Mouse (Mus musculus) gonadal fat pad, adult 2 months (tissue): ENCODE data around the gene Ntrk3. TPM values are rescaled to one million over a fixed set of nuclear protein-coding genes. Genes with fewer than 3 reads are reported as not detected.

ENCODE experiments used
- DNase-seq: peaks from one replicate; pipeline ENCODE4 v3.0.0-alpha.2; 2012; ENCODE audit warnings: low read depth
- polyA plus RNA-seq: library from polyadenylated mRNA; depleted of rRNA; stranded (reverse); fragments of >200 nt; gene quantifications from 2 replicates; pipeline ENCODE4 v1.2.3, GENCODE M21; 2012

Gene Ntrk3
- polyA plus RNA-seq, 1 experiment: 12.8 TPM

- no peak for DNase-seq
Observed at GRCm38 (mm10) chr7:78623686-78624085, 114.1 kb downstream of the Ntrk3 start.

GRCm38 (mm10) chr7:78621115-78621514, 116.7 kb downstream of the Ntrk3 start:
- no peak for DNase-seq

GRCm38 (mm10) chr7:78619818-78620577, 117.8 kb downstream of the Ntrk3 start:
- no peak for DNase-seq

- no peak for DNase-seq
Observed at GRCm38 (mm10) chr7:78605538-78606130, 132.2 kb downstream of the Ntrk3 start.

GRCm38 (mm10) chr7:78603922-78604321, 133.9 kb downstream of the Ntrk3 start:
- DNase-seq: no peak

GRCm38 (mm10) chr7:78601851-78602250, 136.0 kb downstream of the Ntrk3 start:
- DNase-seq: no peak

- no peak for DNase-seq
Observed at GRCm38 (mm10) chr7:78600886-78601285, 136.9 kb downstream of the Ntrk3 start.

GRCm38 (mm10) chr7:78599941-78600677, 137.7 kb downstream of the Ntrk3 start:
- DNase-seq: no peak

GRCm38 (mm10) chr7:78598147-78598546, 139.7 kb downstream of the Ntrk3 start:
- no peak for DNase-seq

GRCm38 (mm10) chr7:78597251-78598129, 140.3 kb downstream of the Ntrk3 start:
- no peak for DNase-seq

GRCm38 (mm10) chr7:78596556-78596955, 141.3 kb downstream of the Ntrk3 start:
- DNase-seq: no peak

- no peak for DNase-seq
Observed at GRCm38 (mm10) chr7:78595895-78596294, 141.9 kb downstream of the Ntrk3 start.

GRCm38 (mm10) chr7:78592948-78593347, 144.9 kb downstream of the Ntrk3 start:
- DNase-seq: peak; percentile 63

- DNase-seq: peak; percentile 59
Observed at GRCm38 (mm10) chr7:78592172-78592571, 145.6 kb downstream of the Ntrk3 start.

GRCm38 (mm10) chr7:78589766-78590165, 148.0 kb downstream of the Ntrk3 start:
- no peak for DNase-seq

- no peak for DNase-seq
Observed at GRCm38 (mm10) chr7:78586800-78587199, 151.0 kb downstream of the Ntrk3 start.

- no peak for DNase-seq
Observed at GRCm38 (mm10) chr7:78585960-78586359, 151.9 kb downstream of the Ntrk3 start.

- no peak for DNase-seq
Observed at GRCm38 (mm10) chr7:78584936-78585335, 152.9 kb downstream of the Ntrk3 start.

- no peak for DNase-seq
Observed at GRCm38 (mm10) chr7:78584499-78584898, 153.3 kb downstream of the Ntrk3 start.

- DNase-seq: no peak
Observed at GRCm38 (mm10) chr7:78583678-78584077, 154.1 kb downstream of the Ntrk3 start.

GRCm38 (mm10) chr7:78581341-78581740, 156.5 kb downstream of the Ntrk3 start:
- DNase-seq: no peak
